Mouse (Mus musculus) stomach, postnatal 0 days (tissue): Measurements from ENCODE around the gene Gm21970. TPM values are rescaled to one million over a fixed set of nuclear protein-coding genes. Genes with fewer than 3 reads are reported as not detected.

Experiments used
- ATAC-seq: fragments of 200-750 bp; cut with Nextera tagmentation; 2 replicates; pipeline ENCODE4 v1.8.0; 2017; ENCODE audit not compliant: low FRiP score, low TSS enrichment
- DNase-seq: peaks from one replicate; pipeline ENCODE4 v3.0.0-alpha.2; 2016; ENCODE audit warnings: low spot score
- H3K27ac ChIP-seq: fragments of 300-500 bp; sonication (generic); replicated peaks from 2 replicates; pipeline ENCODE4 v1.5.1; 2014; ENCODE audit warnings: mild to moderate bottlenecking, control low read depth
- H3K27me3 ChIP-seq: fragments of 300-500 bp; sonication (generic); 2 replicates; pipeline ENCODE4 v1.6.1; 2014; ENCODE audit warnings: low read length; ENCODE audit not compliant: control insufficient read depth, insufficient read depth
- H3K36me3 ChIP-seq: fragments of 300-500 bp; sonication (generic); 2 replicates; pipeline ENCODE4 v1.6.1; 2014; ENCODE audit warnings: low read length, mixed read lengths; ENCODE audit not compliant: control insufficient read depth, insufficient read depth
- H3K4me1 ChIP-seq: fragments of 300-500 bp; sonication (generic); replicated peaks from 2 replicates; pipeline ENCODE4 v1.6.1; 2014; ENCODE audit warnings: antibody characterized with exemption; ENCODE audit not compliant: control insufficient read depth, insufficient read depth
- H3K4me2 ChIP-seq: fragments of 300-500 bp; sonication (generic); replicated peaks from 2 replicates; pipeline ENCODE4 v1.6.1; 2014; ENCODE audit warnings: low read depth, mild to moderate bottlenecking, control low read depth, moderate library complexity
- H3K4me3 ChIP-seq: fragments of 300-500 bp; sonication (generic); 2 replicates; pipeline ENCODE4 v1.5.1; 2014; ENCODE audit warnings: low read depth, low read length, control low read depth
- H3K9ac ChIP-seq: fragments of 300-500 bp; sonication (generic); 2 replicates; pipeline ENCODE4 v1.6.1; 2014; ENCODE audit warnings: mild to moderate bottlenecking, low read length, control low read depth, mixed read lengths
- H3K9me3 ChIP-seq: fragments of 300-500 bp; sonication (generic); 2 replicates; pipeline ENCODE4 v1.6.1; 2016; ENCODE audit warnings: low read length; ENCODE audit not compliant: control insufficient read depth
- CTCF ChIP-seq: IDR thresholded peaks from 2 replicates; pipeline ENCODE4 v1.5.1; 2016; ENCODE audit warnings: antibody characterized with exemption, low read depth, mild to moderate bottlenecking, moderate library complexity
- EP300 ChIP-seq: optimal IDR thresholded peaks from 2 replicates; pipeline ENCODE3; 2016; ENCODE audit warnings: antibody characterized with exemption
- WGBS: fragments of 180-500 bp; shearing (Covaris S2); extraction: QIAGEN DNeasy Blood & Tissue Kit; methylation state at CpG from one replicate; pipeline ENCODE4 v1.1.7; 2014; 5-methylcytosine and 5-hydroxymethylcytosine counted together
- polyA plus RNA-seq: library from polyadenylated mRNA; unstranded; fragments of >200 nt; fragmentation: Nextera tagmentation; extraction: Ambion mirVana; gene quantifications from 2 replicates; pipeline ENCODE4 v1.2.1, GENCODE M21; 2015

Gm21970 gene
- polyA plus RNA-seq, 1 experiment from 2014 or later = not detected

DNA sequence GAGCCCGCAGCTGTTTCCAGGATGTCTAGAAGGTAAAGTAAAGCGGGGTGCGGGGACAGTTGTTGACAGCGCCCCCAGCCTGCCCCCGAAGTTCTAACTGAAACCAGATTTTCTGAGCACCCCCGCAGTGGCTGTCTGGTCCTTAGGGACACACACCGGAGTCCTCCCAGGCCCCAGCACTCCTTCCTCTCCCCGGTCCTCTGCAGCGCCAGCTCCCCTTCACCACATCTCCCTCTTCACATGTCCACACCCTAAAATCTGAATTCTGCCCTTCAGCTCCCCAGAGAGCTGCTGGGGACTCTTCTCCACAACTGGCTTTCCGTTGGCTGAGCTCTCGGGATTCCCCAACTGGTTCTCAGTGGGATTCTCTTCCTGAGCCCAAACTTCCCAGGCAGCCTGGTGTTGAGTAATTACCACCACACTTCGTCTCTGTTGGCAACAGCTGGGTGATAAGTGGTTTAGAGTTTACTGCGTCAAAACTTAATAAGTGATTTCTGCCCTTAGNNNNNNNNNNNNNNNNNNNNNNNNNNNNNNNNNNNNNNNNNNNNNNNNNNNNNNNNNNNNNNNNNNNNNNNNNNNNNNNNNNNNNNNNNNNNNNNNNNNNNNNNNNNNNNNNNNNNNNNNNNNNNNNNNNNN, 15.2 kb downstream of the Gm21970 start:
- ATAC-seq (no peak), DNase-seq (peak; percentile 43)
- TF ChIP-seq EP300 (no peak), CTCF (no peak)
- 0% methylated on average over 13 of the region's 13 CpGs for WGBS
- Histone ChIP-seq H3K36me3 (no peaks in the 10 kb centered on the region), H3K27me3 (no peaks in the 10 kb centered on the region), H3K27ac (peak overlapping the region; percentile 96), H3K9ac (peak overlapping the region; percentile 89), H3K4me2 (peak overlapping the region; percentile 93), H3K9me3 (no peaks in the 10 kb centered on the region), H3K4me1 (no peaks in the 10 kb centered on the region), H3K4me3 (peak overlapping the region; percentile 87)

GRCm38 (mm10) chr16:91413102-91413844, 21.8 kb downstream of the Gm21970 start:
- Histone ChIP-seq H3K4me1 (no peaks in the 10 kb centered on the region), H3K27me3 (no peaks in the 10 kb centered on the region), H3K4me2 (no peak overlapping the region), H3K36me3 (peaks cover 13% of the 10 kb centered on the region), H3K9ac (no peak overlapping the region), H3K27ac (0 out of 2 replicates have a peak overlapping the region, but pooled peaks have one; percentile 24), H3K4me3 (no peak overlapping the region), H3K9me3 (no peaks in the 10 kb centered on the region)
- ATAC-seq = no peak
- 46% methylated on average over 12 of the region's 12 CpGs for WGBS
- TF ChIP-seq CTCF (no peak), EP300 (no peak)
- DNase-seq = no peak

- Histone ChIP-seq H3K36me3 (peaks cover 22% of the 10 kb centered on the region), H3K27me3 (no peaks in the 10 kb centered on the region), H3K9ac (no peak overlapping the region), H3K9me3 (no peaks in the 10 kb centered on the region), H3K4me2 (no peak overlapping the region), H3K27ac (no peak overlapping the region), H3K4me1 (no peaks in the 10 kb centered on the region), H3K4me3 (no peak overlapping the region)
- TF ChIP-seq CTCF (no peak), EP300 (no peak)
- DNase-seq (no peak), ATAC-seq (no peak)
- WGBS = 84% methylated on average over 9 of the region's 9 CpGs
Measured at GRCm38 (mm10) chr16:91415391-91416189, 24.1 kb downstream of the Gm21970 start.

GRCm38 (mm10) chr16:91416357-91416756, 24.8 kb downstream of the Gm21970 start:
- Histone ChIP-seq H3K9ac (no peak overlapping the region), H3K36me3 (peaks cover 23% of the 10 kb centered on the region), H3K9me3 (no peaks in the 10 kb centered on the region), H3K4me1 (no peaks in the 10 kb centered on the region), H3K4me3 (no peak overlapping the region), H3K4me2 (no peak overlapping the region), H3K27ac (no peak overlapping the region), H3K27me3 (no peaks in the 10 kb centered on the region)
- TF ChIP-seq CTCF = no peak
- TF ChIP-seq EP300 = no peak
- 96% methylated on average over 6 of the region's 6 CpGs for WGBS
- ATAC-seq = no peak
- DNase-seq = no peak

- no peak overlapping the region for H3K4me2 ChIP-seq
- peaks cover 26% of the 10 kb centered on the region for H3K36me3 ChIP-seq
- TF ChIP-seq CTCF (no peak), EP300 (no peak)
- ATAC-seq = no peak
- H3K4me1 ChIP-seq = no peaks in the 10 kb centered on the region
- no peak overlapping the region for H3K9ac ChIP-seq
- H3K4me3 ChIP-seq = no peak overlapping the region
- H3K27ac ChIP-seq = no peak overlapping the region
- DNase-seq = no peak
- WGBS = 66% methylated on average over 7 of the region's 7 CpGs
- no peaks in the 10 kb centered on the region for H3K27me3 ChIP-seq
- no peaks in the 10 kb centered on the region for H3K9me3 ChIP-seq
Measured at GRCm38 (mm10) chr16:91416938-91417337, 25.4 kb downstream of the Gm21970 start.
